Mouse (Mus musculus): ENCODE measurements around the gene Gm7073. TPM values are rescaled to one million over a fixed set of nuclear protein-coding genes. Genes with fewer than 3 reads are reported as not detected.

Gm7073 gene
- polyA plus RNA-seq (2016; fragmentation: Nextera tagmentation; extraction: Ambion mirVana) = not detected in 2 replicates

DNA sequence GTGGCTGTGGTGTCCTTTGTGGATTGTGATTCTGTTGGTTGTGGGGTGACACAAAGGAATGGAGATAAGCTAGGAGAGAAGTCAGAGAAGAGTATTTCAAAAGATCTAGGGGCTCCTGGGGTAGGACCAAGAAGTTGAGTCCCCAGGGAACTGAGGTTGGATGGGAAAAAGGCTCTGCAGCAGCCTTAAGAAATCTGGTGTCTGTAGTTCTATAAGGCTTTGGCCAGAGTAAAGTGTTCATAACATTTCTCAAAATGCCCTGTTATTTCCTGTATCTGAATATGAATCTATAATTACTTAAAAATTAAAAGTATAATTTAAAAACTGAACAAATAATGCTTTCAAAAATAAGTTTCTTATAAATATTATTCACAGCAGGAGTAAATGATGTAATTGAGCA lies at the start of gene Gm7073:
Gm7073 (minus strand) TSS at position 101 of the 400 bp plus-strand sequence.
- no peaks in the 10 kb centered on the region for H3K36me3 ChIP-seq
- H3K9me3 ChIP-seq = no peaks in the 10 kb centered on the region
- DNase-seq (ENCODE audit: low spot score) = no peak
- no peak within 1 kb of the TSS for H3K27ac ChIP-seq
- H3K4me1 ChIP-seq = no peaks in the 10 kb centered on the region
- H3K27me3 ChIP-seq (ENCODE audit: insufficient read depth, poor library complexity, severe bottlenecking) = peaks cover 4% of the 10 kb centered on the region; the same call in 1 of the 2 replicates
- no peak within 1 kb of the TSS for H3K4me3 ChIP-seq

DNA sequence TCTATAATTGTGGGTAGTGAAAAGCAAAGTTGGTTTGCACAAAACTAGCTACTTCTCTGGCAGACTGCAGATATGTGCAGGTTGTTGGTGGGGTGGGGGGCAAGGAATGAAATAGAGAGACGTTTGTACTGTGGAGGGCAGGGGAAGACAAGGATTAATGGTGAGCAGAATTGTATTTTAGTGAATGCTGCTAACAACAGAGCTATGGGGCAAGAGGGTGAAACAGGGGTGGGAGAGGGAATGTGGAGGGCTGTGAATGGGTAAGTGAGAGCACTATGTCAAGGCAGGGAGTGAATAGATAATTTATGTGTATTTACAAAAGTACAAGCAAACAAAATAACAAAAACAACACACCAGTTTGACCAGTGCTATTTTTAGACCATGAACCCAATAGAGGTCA lies 31.5 kb upstream of the Gm7073 start:
- DNase-seq (ENCODE audit: low spot score) = no peak
- WGBS = 35% methylated on average over 1 of the region's 1 CpGs
- Histone ChIP-seq H3K9me3 (no peaks in the 10 kb centered on the region), H3K4me1 (no peaks in the 10 kb centered on the region), H3K27me3 (ENCODE audit: insufficient read depth, poor library complexity, severe bottlenecking) (no peaks in the 10 kb centered on the region), H3K27ac (no peak overlapping the region), H3K36me3 (no peaks in the 10 kb centered on the region), H3K4me3 (no peak overlapping the region)

DNA sequence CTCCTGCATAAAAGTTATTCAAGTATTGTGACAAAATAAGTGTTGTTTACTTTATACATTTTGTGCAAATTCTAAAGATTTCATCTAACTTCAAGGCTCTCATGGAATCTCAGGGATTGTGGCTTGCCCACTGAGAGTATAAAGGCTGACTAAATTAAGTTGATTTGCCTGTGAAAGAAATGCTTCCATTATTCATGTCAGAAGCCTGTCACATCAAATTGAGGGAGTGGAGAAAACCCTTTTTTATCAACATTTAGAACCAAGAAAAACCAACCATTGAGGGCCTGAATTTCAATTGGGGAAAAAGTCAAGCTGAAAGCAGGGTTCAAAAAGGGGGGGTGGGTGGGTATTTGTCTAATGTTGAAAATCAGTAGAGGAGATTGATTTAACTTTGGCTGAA lies 30.0 kb upstream of the Gm7073 start:
- no peaks in the 10 kb centered on the region for H3K9me3 ChIP-seq
- no peak overlapping the region for H3K4me3 ChIP-seq
- H3K27ac ChIP-seq = no peak overlapping the region
- no peak for DNase-seq (ENCODE audit: low spot score)
- H3K4me1 ChIP-seq = no peaks in the 10 kb centered on the region
- H3K36me3 ChIP-seq = no peaks in the 10 kb centered on the region
- no peaks in the 10 kb centered on the region for H3K27me3 ChIP-seq (ENCODE audit: insufficient read depth, poor library complexity, severe bottlenecking)

DNA sequence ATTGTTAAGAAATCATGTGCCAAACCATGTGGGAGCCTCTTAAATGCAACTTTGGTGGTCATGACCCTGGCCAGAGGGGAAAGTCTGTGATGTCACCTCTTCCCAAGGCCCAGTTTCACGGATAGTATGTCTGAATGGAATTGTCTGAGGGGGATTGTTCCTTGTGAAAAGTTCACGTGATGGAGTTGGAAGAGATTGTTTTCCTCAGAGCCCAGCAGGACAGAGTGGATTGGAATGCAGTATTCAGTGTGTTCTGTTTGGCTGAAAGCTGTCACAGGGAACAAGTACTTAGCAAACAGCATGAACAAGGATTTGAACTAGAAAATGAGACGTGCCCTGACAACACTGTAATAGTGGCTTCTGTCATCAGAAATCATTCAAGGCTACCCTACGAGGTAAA lies 16.2 kb upstream of the Gm7073 start:
- DNase-seq (ENCODE audit: low spot score) = no peak
- WGBS = 62% methylated on average over 4 of the region's 4 CpGs

DNA sequence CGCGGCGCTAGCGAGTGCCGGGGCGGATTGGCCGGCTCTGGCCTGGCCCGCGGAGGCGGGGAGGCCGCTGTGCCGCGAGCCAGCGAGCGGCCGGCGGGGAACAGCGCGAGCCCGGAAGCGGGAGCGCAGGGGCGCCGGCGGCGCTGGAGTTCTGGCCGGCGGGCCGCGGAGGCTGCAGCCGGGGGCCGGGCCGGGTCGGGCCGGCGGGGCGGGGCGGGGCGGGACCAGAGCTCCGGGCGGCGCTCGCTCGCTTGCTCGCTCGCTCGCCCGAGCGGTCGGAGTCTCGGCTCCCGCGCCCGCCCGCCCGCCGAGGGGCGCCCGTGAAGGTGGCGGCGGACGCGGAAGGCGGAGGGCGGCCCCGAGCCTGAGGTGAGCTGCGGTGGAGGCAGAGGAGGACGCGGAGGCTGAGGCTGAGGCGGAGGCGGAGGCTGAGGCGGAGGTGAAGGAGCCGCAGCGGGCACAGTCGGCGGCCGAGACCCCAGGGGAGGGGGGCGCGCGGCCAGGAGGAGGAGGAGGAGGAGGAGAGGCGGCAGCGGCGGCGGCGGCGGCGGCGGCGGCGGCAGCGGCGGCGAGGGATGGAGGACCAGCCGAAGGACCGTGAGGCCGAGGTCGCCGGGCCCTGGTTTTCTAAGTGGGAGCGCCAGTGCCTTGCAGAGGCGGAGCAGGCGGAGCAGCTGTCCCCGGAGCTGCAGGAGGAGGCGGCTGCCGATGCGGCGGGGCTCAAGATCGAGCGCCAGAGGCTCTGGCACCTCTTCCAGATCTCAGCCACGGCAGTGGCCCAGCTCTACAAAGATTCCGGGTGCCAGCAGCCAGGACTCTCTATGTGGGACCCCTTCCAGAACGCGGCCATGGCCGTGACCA lies 8.6 kb upstream of the Gm7073 start:
- H3K4me1 ChIP-seq = no peaks in the 10 kb centered on the region
- peaks cover 19% of the 10 kb centered on the region; the same call in 1 of the 2 replicates for H3K27me3 ChIP-seq (ENCODE audit: insufficient read depth, poor library complexity, severe bottlenecking)
- no peaks in the 10 kb centered on the region for H3K36me3 ChIP-seq
- H3K4me3 ChIP-seq = peak overlapping the region; percentile 63
- H3K9me3 ChIP-seq = no peaks in the 10 kb centered on the region
- WGBS = 26% methylated on average over 93 of the region's 113 CpGs
- H3K27ac ChIP-seq = peak overlapping the region; percentile 80
- peak; percentile 70 for DNase-seq (ENCODE audit: low spot score)

More for the DNA sequence above, 16.2 kb upstream of the Gm7073 start:
- Histone ChIP-seq H3K4me3 (no peak overlapping the region), H3K27ac (no peak overlapping the region), H3K27me3 (ENCODE audit: insufficient read depth, poor library complexity, severe bottlenecking) (no peaks in the 10 kb centered on the region), H3K36me3 (no peaks in the 10 kb centered on the region), H3K9me3 (no peaks in the 10 kb centered on the region), H3K4me1 (no peaks in the 10 kb centered on the region)

DNA sequence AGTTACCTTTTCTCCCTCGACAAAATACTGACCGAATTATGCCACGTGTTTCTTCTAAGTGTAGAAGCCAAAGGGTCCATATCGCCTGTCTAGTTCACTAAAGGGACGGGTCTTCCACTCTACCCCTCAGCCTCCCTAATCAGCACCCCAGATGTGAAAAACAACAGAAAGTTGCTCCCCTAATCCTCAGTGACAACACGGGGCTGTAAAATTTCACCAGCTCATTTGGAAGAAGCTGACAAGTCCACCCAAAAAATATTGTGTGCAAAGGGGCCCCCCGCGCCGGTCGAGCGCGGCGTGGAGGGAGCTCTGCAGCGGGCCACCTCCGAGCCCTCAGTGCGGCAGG lies 8.0 kb upstream of the Gm7073 start:
- WGBS = 17% methylated on average over 16 of the region's 16 CpGs
- Histone ChIP-seq H3K27ac (peak overlapping the region; percentile 80; the same call in 1 of the 2 replicates), H3K9me3 (no peaks in the 10 kb centered on the region), H3K36me3 (no peaks in the 10 kb centered on the region), H3K4me3 (peak overlapping the region; percentile 63), H3K4me1 (no peaks in the 10 kb centered on the region), H3K27me3 (ENCODE audit: insufficient read depth, poor library complexity, severe bottlenecking) (peaks cover 19% of the 10 kb centered on the region; the same call in 1 of the 2 replicates)
- no peak for DNase-seq (ENCODE audit: low spot score)

DNA sequence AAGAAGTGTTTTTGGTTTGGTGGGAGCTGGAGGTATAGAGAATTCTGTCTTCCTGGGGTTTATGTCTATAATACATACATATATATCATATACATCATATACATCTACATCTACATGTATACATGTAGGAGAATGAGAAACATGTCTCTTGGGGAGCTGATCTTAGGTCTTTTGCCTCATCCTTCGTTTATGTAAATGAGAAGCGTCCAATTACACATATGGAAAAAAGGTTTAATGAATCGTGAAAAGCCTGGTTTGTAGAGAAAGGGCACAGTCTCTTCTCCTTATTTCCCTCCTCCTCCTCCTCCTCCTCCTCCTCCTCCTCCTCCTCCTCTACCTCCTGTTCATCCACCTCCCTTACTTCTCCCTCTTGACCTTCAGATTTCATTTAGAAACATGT lies 6.9 kb upstream of the Gm7073 start:
- H3K9me3 ChIP-seq = no peaks in the 10 kb centered on the region
- no peak overlapping the region for H3K4me3 ChIP-seq
- peaks cover 19% of the 10 kb centered on the region; the same call in 1 of the 2 replicates for H3K27me3 ChIP-seq (ENCODE audit: insufficient read depth, poor library complexity, severe bottlenecking)
- no peaks in the 10 kb centered on the region for H3K4me1 ChIP-seq
- no peak for DNase-seq (ENCODE audit: low spot score)
- H3K27ac ChIP-seq = no peak overlapping the region
- 61% methylated on average over 3 of the region's 3 CpGs for WGBS
- H3K36me3 ChIP-seq = no peaks in the 10 kb centered on the region

DNA sequence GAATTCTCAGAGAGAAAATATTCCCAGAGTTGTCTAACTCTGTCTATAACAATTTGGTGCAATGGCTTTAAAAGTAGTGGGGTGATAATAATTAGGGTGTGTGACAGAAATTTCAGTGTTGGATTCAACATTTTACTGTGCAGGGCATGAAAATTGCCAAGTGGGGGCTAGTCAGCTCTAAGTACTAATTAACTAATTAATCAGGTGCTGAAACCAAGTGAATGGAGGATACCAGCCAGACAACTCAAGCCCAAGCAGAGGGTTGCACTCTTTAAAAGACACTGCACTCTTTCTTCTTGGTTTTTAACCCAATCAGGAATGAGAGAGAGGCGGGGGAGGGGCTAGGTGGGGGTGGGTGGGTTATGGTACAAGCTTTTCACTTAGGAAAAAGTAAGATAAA lies 6.4 kb upstream of the Gm7073 start:
- no peaks in the 10 kb centered on the region for H3K4me1 ChIP-seq
- WGBS = 31% methylated on average over 1 of the region's 1 CpGs
- H3K9me3 ChIP-seq = no peaks in the 10 kb centered on the region
- no peak overlapping the region for H3K4me3 ChIP-seq
- no peak overlapping the region for H3K27ac ChIP-seq
- H3K27me3 ChIP-seq (ENCODE audit: insufficient read depth, poor library complexity, severe bottlenecking) = peaks cover 19% of the 10 kb centered on the region; the same call in 1 of the 2 replicates
- no peak for DNase-seq (ENCODE audit: low spot score)
- H3K36me3 ChIP-seq = no peaks in the 10 kb centered on the region

DNA sequence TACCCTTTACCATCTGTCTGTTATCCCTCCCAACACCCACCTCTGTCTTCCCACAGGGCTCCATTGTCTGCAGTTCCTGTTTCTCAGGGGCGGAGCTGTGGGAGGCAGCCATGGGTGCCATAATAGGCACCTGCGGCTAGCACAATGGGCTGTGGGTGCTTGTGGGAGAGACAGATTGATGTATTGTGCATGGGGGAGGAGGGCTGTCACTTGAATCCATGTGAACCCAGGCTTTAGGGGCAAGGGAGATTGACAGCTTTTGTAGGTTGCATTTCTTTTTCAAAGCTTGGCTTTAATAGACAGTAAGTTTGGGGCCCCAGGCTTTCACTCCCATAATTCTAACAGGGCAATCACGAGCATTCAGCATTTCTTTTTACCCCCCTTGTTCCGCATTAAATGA lies 5.0 kb upstream of the Gm7073 start:
- H3K9me3 ChIP-seq = no peaks in the 10 kb centered on the region
- H3K36me3 ChIP-seq = no peaks in the 10 kb centered on the region
- peaks cover 19% of the 10 kb centered on the region; the same call in 1 of the 2 replicates for H3K27me3 ChIP-seq (ENCODE audit: insufficient read depth, poor library complexity, severe bottlenecking)
- H3K4me3 ChIP-seq = no peak overlapping the region
- 56% methylated on average over 4 of the region's 4 CpGs for WGBS
- DNase-seq (ENCODE audit: low spot score) = no peak
- H3K4me1 ChIP-seq = no peaks in the 10 kb centered on the region
- no peak overlapping the region for H3K27ac ChIP-seq

DNA sequence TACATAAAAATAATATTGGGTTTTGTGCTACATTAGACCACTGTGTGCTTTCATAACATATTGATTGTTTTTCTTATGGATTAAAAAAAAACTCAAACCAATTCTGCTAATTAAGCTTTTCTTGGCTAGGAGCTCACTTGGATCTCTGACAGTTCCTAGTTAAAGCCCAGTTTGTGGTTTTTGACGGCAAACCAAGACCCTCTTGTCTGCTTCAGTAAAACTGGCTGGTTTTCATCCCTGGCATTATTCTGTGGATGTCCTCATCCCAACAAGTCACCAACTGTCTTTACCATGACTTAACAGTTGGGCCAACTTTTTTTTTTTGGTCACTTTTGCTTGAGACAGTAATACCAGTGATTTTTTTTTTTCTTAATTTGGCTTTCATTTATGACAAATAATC lies 3.9 kb upstream of the Gm7073 start:
- Histone ChIP-seq H3K27me3 (ENCODE audit: insufficient read depth, poor library complexity, severe bottlenecking) (peaks cover 10% of the 10 kb centered on the region; the same call in 1 of the 2 replicates), H3K4me1 (no peaks in the 10 kb centered on the region), H3K9me3 (no peaks in the 10 kb centered on the region), H3K4me3 (no peak overlapping the region), H3K36me3 (no peaks in the 10 kb centered on the region), H3K27ac (no peak overlapping the region)
- no peak for DNase-seq (ENCODE audit: low spot score)
- 48% methylated on average over 1 of the region's 1 CpGs for WGBS

DNA sequence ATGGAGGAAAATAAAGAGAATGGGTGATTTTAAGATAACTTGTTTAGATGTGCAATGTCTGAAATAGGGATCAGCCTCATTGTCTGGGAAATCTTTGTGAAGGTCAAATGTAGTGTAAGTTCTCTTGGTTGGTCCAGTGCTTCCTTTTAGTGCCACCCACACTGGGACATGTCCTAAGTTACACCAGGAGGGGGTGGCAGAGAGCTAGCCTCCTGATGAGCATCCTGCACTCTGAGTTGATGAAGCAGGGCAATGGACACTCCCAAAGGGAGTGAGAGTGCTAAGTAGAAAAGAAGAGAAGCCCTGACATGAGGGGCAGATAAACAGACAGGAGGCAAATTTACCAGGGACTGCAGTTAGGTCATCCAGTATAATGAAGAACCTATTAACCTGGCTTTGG lies 35.1 kb downstream of the Gm7073 start:
- H3K4me3 ChIP-seq = no peak overlapping the region
- H3K4me1 ChIP-seq = no peaks in the 10 kb centered on the region
- DNase-seq (ENCODE audit: low spot score) = peak; percentile 73
- H3K9me3 ChIP-seq = no peaks in the 10 kb centered on the region
- no peak overlapping the region for H3K27ac ChIP-seq
- H3K27me3 ChIP-seq (ENCODE audit: insufficient read depth, poor library complexity, severe bottlenecking) = no peaks in the 10 kb centered on the region
- no peaks in the 10 kb centered on the region for H3K36me3 ChIP-seq

DNA sequence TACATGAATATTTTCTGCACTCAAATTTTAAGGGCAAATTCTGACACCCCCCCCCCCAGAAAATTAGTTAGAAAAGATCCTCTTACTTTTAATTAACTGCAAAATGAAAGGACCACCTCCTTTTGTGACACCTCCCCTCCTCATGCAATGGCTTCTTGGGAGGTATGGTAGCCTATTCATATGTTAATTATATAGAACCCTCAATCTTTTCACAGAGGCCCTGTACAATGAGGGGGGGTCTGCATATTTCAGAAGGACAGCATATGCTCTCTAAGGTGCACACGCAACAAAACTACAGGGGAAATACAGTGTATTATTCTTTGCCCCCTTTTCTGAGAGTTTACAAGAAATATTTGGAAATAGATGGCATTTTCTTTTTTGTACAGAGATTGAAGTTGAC lies 41.3 kb downstream of the Gm7073 start:
- no peaks in the 10 kb centered on the region for H3K36me3 ChIP-seq
- no peak overlapping the region for H3K4me3 ChIP-seq
- 87% methylated on average over 1 of the region's 1 CpGs for WGBS
- DNase-seq (ENCODE audit: low spot score) = no peak
- no peaks in the 10 kb centered on the region for H3K9me3 ChIP-seq
- H3K4me1 ChIP-seq = no peaks in the 10 kb centered on the region
- no peaks in the 10 kb centered on the region for H3K27me3 ChIP-seq (ENCODE audit: insufficient read depth, poor library complexity, severe bottlenecking)
- no peak overlapping the region for H3K27ac ChIP-seq

DNA sequence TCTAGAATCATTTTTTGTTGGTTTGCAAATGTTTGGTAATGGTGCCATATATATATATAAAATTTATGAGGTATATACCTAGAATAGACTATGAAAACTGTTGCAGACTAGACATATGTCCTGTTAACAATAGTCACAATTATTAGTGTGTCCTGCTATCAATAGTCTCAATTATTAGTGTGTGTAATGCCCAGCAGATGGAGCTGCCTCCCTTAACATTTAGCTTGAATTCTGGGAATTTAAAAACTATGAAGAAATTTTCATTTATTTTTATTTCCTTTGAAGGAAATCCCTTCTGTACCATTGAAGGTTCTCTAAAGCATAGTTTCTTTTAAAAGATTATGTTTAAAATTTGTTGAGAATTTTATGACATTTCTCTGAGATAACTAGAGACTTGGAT lies 43.7 kb downstream of the Gm7073 start:
- H3K4me3 ChIP-seq = no peak overlapping the region
- DNase-seq (ENCODE audit: low spot score) = no peak
- no peaks in the 10 kb centered on the region for H3K36me3 ChIP-seq
- no peak overlapping the region for H3K27ac ChIP-seq
- no peaks in the 10 kb centered on the region for H3K4me1 ChIP-seq
- H3K27me3 ChIP-seq (ENCODE audit: insufficient read depth, poor library complexity, severe bottlenecking) = no peaks in the 10 kb centered on the region
- H3K9me3 ChIP-seq = no peaks in the 10 kb centered on the region

DNA sequence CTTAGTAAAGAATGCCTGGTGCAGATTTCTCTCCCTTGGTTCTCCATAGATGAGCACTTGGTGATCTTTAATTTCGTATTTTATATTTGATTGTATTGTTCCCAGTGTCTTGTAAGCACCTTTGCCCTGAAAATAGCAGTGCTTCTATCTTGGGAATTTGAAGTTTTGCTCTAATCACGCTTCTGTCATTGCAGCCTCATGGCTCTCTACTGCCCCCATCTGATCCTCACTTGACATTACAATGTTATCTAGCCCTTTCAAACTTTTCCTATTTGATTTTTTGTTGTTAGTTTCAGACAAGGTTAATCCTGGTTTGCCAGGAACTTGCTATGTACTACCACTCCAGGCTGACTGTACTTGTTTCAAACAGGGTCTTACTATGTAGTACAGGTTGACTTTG lies 75.3 kb downstream of the Gm7073 start:
- no peaks in the 10 kb centered on the region for H3K27me3 ChIP-seq (ENCODE audit: insufficient read depth, poor library complexity, severe bottlenecking)
- no peaks in the 10 kb centered on the region for H3K36me3 ChIP-seq
- H3K9me3 ChIP-seq = no peaks in the 10 kb centered on the region
- no peak overlapping the region for H3K27ac ChIP-seq
- H3K4me1 ChIP-seq = no peaks in the 10 kb centered on the region
- DNase-seq (ENCODE audit: low spot score) = no peak
- WGBS = 10% methylated on average over 2 of the region's 2 CpGs
- H3K4me3 ChIP-seq = no peak overlapping the region

All from heart, embryonic 10.5 days (tissue).